Mouse (Mus musculus): ENCODE results near the gene Ccnyl1.

Gene Ccnyl1

GRCm38 (mm10) chr1:64738661-64739082 is 48.4 kb downstream of the Ccnyl1 start:
- peak; percentile 48 for DNase-seq

GRCm38 (mm10) chr1:64742741-64743408 is 52.6 kb downstream of the Ccnyl1 start:
- no peak for DNase-seq

- no peak for DNase-seq
Observed at GRCm38 (mm10) chr1:64744616-64745015, 54.4 kb downstream of the Ccnyl1 start.

- DNase-seq, result no peak
Observed at GRCm38 (mm10) chr1:64753109-64753508, 62.9 kb downstream of the Ccnyl1 start.

- DNase-seq, result no peak
Observed at GRCm38 (mm10) chr1:64753668-64754067, 63.4 kb downstream of the Ccnyl1 start.

GRCm38 (mm10) chr1:64754658-64755057 is 64.4 kb downstream of the Ccnyl1 start:
- no peak for DNase-seq

- DNase-seq, result no peak
Observed at GRCm38 (mm10) chr1:64755971-64756639, 65.8 kb downstream of the Ccnyl1 start.

- no peak for DNase-seq
Observed at GRCm38 (mm10) chr1:64756640-64757030, 66.4 kb downstream of the Ccnyl1 start.

- DNase-seq, result no peak
Observed at GRCm38 (mm10) chr1:64757254-64757653, 67.0 kb downstream of the Ccnyl1 start.

GRCm38 (mm10) chr1:64757766-64758165 is 67.5 kb downstream of the Ccnyl1 start:
- DNase-seq, result no peak

GRCm38 (mm10) chr1:64761646-64762045 is 71.4 kb downstream of the Ccnyl1 start:
- no peak for DNase-seq

- DNase-seq, result no peak
Observed at GRCm38 (mm10) chr1:64770169-64770568, 79.9 kb downstream of the Ccnyl1 start.

- no peak for DNase-seq
Observed at GRCm38 (mm10) chr1:64773305-64773704, 83.0 kb downstream of the Ccnyl1 start.
